Mouse (Mus musculus) gastrocnemius, adult 2 months (tissue): Measurements from ENCODE around the gene Eef1e1. TPM values are rescaled to one million over a fixed set of nuclear protein-coding genes. Genes with fewer than 3 reads are reported as not detected.
A peak's percentile ranks its signal among the peaks of the same experiment; 100 is the strongest.

ENCODE experiments used
- DNase-seq: peaks from one replicate; pipeline ENCODE4 v3.0.0; 2022
- H3K27ac ChIP-seq: fragments of 200-600 bp; 2 replicates; pipeline ENCODE4 v1.8.1; 2022; ENCODE audit warnings: mild to moderate bottlenecking
- H3K4me3 ChIP-seq: fragments of 200-600 bp; 2 replicates; pipeline ENCODE4 v1.8.1; 2022; ENCODE audit warnings: mild to moderate bottlenecking, moderate library complexity
- CTCF ChIP-seq: fragments of 200-600 bp; IDR thresholded peaks from 2 replicates; pipeline ENCODE4 v1.8.1; 2022; ENCODE audit warnings: antibody characterized with exemption, mild to moderate bottlenecking, moderate library complexity
- intact Hi-C: fragments of 180-260 bp; cut with DNase I; formaldehyde crosslinking; loops from one replicate; pipeline ENCODE4 v1.15.1; 2025
- total RNA-seq, 2 experiments: library from RNA; stranded (reverse); gene quantifications; 2 replicates each; pipeline ENCODE4 v1.2.3; 2021

Gene Eef1e1
- total RNA-seq, 2 experiments from 2014 or later = 14.1 to 15.8 TPM

DNA sequence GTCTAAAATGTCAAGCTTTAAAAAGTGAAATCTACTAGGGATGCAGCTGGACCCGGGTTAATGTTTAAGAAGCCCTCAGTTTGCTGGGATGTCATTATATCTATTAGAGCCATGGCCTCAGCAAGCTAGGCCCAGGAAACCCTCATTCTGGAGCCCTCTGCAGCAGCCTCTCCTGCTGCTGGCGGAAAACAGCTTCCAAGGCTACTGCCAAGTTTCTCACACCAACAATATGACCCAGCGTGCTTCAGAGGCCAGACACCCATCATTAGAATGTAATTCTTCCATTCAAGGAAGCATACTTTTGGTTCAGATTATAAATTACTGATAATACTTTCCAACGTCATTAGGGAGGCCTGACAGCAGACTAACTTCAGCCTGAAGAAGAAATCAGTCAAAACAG is 42.0 kb downstream of the Eef1e1 start:
- DNase-seq = no peak
- no peak for TF ChIP-seq CTCF
- intact Hi-C loops = no loop called here
- no peak overlapping the region for H3K4me3 ChIP-seq
- H3K27ac ChIP-seq = no peak overlapping the region

DNA sequence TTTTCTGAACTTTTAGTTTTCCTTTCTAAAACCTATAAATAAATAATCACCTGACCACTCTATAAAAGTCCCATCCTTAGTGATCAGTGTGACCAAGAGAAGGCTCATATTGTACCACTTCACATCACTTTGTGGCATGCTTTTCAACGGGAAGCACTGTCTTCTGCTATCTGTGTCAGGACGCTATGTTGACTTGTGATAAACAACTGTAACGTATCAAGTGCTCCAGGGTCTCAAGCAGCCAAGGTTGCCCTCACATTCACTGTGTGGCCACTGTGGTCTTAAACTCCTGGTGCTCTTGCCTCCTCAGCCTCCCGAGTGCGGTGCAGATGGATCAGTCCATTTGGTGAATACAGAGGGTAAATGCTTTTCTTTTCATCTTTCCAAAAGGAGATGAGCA is 43.2 kb downstream of the Eef1e1 start:
- DNase-seq = no peak
- Histone ChIP-seq H3K27ac (no peak overlapping the region), H3K4me3 (no peak overlapping the region)
- no peak for TF ChIP-seq CTCF
- intact Hi-C loops = no loop called here

GRCm38 (mm10) chr13:38614298-38614697 is 44.6 kb downstream of the Eef1e1 start:
- TF ChIP-seq CTCF = no peak
- DNase-seq = no peak
- Histone ChIP-seq H3K27ac (peak overlapping the region; percentile 31; the same call in 1 of the 2 replicates), H3K4me3 (no peak overlapping the region)
- intact Hi-C loops = no loop called here

DNA sequence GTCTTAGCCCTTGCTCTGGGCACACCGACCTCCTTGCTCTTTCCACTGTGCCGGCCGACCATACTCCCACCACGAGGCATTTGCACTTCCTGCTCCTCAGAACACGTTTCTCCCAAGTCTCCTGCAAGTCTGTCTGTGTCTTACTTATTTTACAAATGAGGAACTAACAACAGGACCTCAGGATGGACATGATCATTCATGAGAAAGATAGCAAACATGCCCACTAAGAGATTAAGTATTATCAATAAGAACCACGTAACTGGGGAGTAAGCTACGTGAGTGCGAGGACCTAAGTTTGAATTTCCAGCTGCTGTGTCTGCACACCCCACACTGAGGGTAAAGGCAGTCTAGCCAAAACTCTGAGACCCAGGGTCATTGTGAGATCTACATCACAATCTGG is 45.3 kb downstream of the Eef1e1 start:
- TF ChIP-seq CTCF = no peak
- H3K4me3 ChIP-seq = no peak overlapping the region
- DNase-seq = no peak
- no peak overlapping the region for H3K27ac ChIP-seq
- intact Hi-C loops = no loop called here

DNA sequence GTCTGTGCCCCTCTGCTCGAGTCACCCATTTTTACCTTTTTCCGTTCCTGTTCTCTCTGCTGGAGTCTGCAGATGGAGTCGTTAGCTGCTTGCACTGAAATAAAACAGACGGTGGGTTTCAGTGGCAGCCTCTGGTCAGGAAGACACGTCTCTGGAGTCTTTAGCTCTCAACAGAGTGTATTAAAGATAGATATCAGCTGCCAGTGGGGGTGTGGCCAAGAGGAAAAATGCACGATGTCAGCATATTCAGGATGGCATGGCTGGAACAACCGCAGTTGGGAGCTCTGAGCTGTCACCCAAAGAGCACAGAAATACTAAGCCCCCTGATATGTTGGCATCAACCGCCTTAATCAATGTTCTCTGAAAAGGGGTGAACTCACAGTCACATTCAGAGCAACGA is 46.2 kb downstream of the Eef1e1 start:
- no peak overlapping the region for H3K27ac ChIP-seq
- intact Hi-C loops = no loop called here
- no peak for DNase-seq
- H3K4me3 ChIP-seq = no peak overlapping the region
- no peak for TF ChIP-seq CTCF

DNA sequence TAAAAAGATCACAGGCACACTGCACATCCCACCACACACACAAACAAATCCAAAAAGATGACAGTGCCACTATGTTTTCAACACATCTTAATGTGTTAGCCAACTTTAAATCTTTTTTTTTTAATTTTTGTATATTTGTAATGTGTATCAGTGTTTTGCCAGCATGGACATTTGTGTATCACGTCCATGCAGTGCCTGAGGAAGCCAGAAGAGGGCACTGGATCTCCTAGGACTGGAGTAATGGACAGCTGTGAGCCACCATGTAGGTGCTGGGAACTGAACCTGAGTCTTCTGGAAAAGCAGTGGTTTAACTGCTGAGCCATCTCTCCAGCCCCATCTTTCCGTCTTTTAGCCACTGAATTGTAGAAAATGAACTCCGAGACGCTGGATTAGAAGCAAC is 46.7 kb downstream of the Eef1e1 start:
- Histone ChIP-seq H3K27ac (no peak overlapping the region), H3K4me3 (no peak overlapping the region)
- TF ChIP-seq CTCF = peak; percentile 16; the same call in 1 of the 2 replicates
- no peak for DNase-seq
- intact Hi-C loops = no loop called here

DNA sequence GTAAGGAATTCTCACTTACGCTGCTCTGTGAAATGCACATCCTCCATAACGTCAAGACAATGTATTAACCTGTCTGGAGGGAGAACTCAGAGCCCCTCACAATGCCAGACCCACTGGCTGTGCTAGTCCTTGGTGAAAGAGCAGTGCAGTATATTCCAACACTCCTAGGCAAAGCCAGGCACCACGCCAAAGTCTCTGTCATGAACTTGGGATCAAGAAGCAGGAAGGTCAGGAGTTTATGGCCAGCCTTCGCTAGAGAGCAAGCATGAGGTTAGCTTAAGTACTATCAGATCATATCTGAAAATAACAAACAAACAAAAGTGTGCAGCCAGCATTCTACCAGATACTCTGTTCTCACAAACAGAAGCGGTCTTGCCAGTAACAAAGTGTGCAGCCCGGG is 48.5 kb downstream of the Eef1e1 start:
- intact Hi-C loops = no loop called here
- no peak for DNase-seq
- no peak for TF ChIP-seq CTCF
- Histone ChIP-seq H3K4me3 (no peak overlapping the region), H3K27ac (no peak overlapping the region)

GRCm38 (mm10) chr13:38607130-38607529 is 51.7 kb downstream of the Eef1e1 start:
- intact Hi-C loops = no loop called here
- TF ChIP-seq CTCF = no peak
- H3K27ac ChIP-seq = no peak overlapping the region
- no peak for DNase-seq
- no peak overlapping the region for H3K4me3 ChIP-seq

GRCm38 (mm10) chr13:38605353-38605752 is 53.5 kb downstream of the Eef1e1 start:
- DNase-seq = peak; percentile 64
- Histone ChIP-seq H3K4me3 (no peak overlapping the region), H3K27ac (peak overlapping the region; percentile 17; the same call in 1 of the 2 replicates)
- intact Hi-C loops = no loop called here
- no peak for TF ChIP-seq CTCF

DNA sequence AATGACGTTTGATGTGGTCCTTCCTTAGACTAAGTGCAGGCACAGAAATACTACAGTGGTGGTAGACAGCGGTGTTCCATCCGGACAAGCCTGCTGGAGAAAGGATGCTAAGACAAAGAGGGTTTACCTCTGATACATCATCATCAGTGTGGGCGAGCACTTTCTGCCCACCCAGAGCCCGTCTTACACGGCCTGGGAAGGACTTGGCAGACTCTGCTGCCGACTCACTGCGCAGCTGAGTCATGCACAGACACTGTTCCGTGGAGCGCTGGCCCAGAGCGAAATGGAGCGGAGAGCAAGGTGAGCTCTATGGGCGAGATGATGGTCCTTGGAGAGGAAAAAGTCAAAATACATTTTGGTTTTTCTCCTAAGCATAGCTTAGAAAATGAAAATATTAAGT is 55.9 kb downstream of the Eef1e1 start:
- Histone ChIP-seq H3K27ac (no peak overlapping the region), H3K4me3 (no peak overlapping the region)
- no peak for TF ChIP-seq CTCF
- intact Hi-C loops = no loop called here
- DNase-seq = no peak

DNA sequence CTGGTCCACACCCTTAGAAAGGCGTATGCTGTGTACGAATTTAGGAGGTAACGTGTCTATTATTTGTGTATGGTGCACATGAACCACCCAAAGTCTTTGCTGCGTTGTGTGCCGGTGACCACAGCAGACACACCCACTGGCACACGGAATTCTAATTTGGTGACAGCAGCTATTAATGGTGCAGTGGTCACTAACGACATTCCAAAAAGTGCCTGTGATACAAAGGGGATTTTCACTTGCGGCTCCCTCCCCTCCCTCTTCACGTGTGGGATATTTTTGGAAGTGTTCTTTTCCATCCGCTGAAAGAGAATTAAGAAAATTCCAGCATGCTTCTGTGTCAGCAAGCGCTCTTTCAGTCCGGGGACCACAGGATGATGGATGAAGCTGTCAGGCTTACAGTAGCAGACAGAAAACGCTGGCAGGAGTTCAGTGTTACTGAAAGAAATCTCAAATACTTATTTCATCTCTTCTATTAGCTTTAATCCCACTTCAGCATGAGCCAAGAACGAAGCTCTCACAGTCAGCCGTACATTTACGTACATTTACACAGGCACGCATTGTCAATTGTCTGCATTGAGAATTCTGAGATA is 56.5 kb downstream of the Eef1e1 start:
- no peak for TF ChIP-seq CTCF
- no peak overlapping the region for H3K27ac ChIP-seq
- DNase-seq = no peak
- intact Hi-C loops = no loop called here
- no peak overlapping the region for H3K4me3 ChIP-seq

DNA sequence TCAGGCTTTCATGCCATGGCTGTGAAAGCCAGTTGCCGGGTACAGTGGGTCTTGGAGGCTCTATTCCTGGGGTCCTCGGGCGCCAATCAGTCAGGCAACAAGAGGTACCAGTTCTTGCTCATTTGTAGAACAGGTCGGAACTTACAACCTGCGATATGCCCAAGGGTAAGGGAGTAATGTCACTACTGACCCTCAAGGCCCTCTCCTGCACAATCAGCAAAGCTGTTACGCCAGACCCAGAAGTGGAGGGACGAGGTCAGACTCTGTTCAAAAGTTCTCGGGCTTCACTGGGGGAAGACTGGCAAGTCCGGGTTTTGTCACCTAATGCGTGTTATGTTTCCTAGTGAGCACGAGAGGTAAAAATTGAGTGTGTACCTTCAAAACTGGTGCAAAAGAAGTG is 58.0 kb downstream of the Eef1e1 start:
- intact Hi-C loops = no loop called here
- no peak for TF ChIP-seq CTCF
- no peak for DNase-seq
- H3K4me3 ChIP-seq = no peak overlapping the region
- H3K27ac ChIP-seq = no peak overlapping the region

- no peak for DNase-seq
- TF ChIP-seq CTCF = peak; percentile 50
- no peak overlapping the region for H3K4me3 ChIP-seq
- no peak overlapping the region for H3K27ac ChIP-seq
- intact Hi-C loops = no loop called here
Measured at GRCm38 (mm10) chr13:38597076-38597475, 61.8 kb downstream of the Eef1e1 start.

- intact Hi-C loops = no loop called here
Measured at GRCm38 (mm10) chr13:38596461-38596860, 62.4 kb downstream of the Eef1e1 start.

More at GRCm38 (mm10) chr13:38596461-38596860, 62.4 kb downstream of the Eef1e1 start:
- H3K27ac ChIP-seq = no peak overlapping the region
- no peak for TF ChIP-seq CTCF
- H3K4me3 ChIP-seq = no peak overlapping the region
- no peak for DNase-seq

Other genes with a start within 250 kb of the Eef1e1 start
- gene Txndc5, start 130.2 kb downstream of the Eef1e1 start, total RNA-seq = 10 to 100 TPM; 22.1 to 35.0 TPM
- gene Bloc1s5, start 23.9 kb downstream of the Eef1e1 start, total RNA-seq = 1 to 10 TPM; 4.9 to 5.4 TPM